Mouse (Mus musculus) hindbrain, embryonic 13.5 days (tissue): Measurements from ENCODE around the gene Tfdp2. TPM values are rescaled to one million over a fixed set of nuclear protein-coding genes. Genes with fewer than 3 reads are reported as not detected.
A peak's percentile ranks its signal among the peaks of the same experiment; 100 is the strongest.

Experiments
- ATAC-seq: fragments of 200-750 bp; cut with Nextera tagmentation; 2 replicates; pipeline ENCODE4 v1.8.0; 2017; ENCODE audit warnings: moderate TSS enrichment; ENCODE audit not compliant: low FRiP score
- H3K27ac ChIP-seq: fragments of 300-500 bp; sonication (generic); 2 replicates; pipeline ENCODE4 v1.5.1; 2015; ENCODE audit warnings: inconsistent platforms, mild to moderate bottlenecking, moderate library complexity
- H3K27me3 ChIP-seq: fragments of 300-500 bp; sonication (generic); 2 replicates; pipeline ENCODE4 v1.6.1; 2015; ENCODE audit warnings: mild to moderate bottlenecking, inconsistent platforms
- H3K36me3 ChIP-seq: fragments of 300-500 bp; sonication (generic); 2 replicates; pipeline ENCODE4 v1.6.1; 2015; ENCODE audit warnings: mild to moderate bottlenecking, inconsistent platforms
- H3K4me1 ChIP-seq: fragments of 300-500 bp; sonication (generic); replicated peaks from 2 replicates; pipeline ENCODE4 v1.6.1; 2015; ENCODE audit warnings: inconsistent platforms
- H3K4me2 ChIP-seq: fragments of 300-500 bp; sonication (generic); 2 replicates; pipeline ENCODE4 v1.6.1; 2015; ENCODE audit warnings: inconsistent platforms, mild to moderate bottlenecking, moderate library complexity
- H3K4me3 ChIP-seq: fragments of 300-500 bp; sonication (generic); 2 replicates; pipeline ENCODE4 v1.5.1; 2015; ENCODE audit warnings: mild to moderate bottlenecking, inconsistent platforms
- H3K9ac ChIP-seq: fragments of 300-500 bp; sonication (generic); 2 replicates; pipeline ENCODE4 v1.6.1; 2015; ENCODE audit warnings: mild to moderate bottlenecking, inconsistent platforms
- H3K9me3 ChIP-seq: fragments of 300-500 bp; sonication (generic); 2 replicates; pipeline ENCODE4 v1.6.1; 2016; ENCODE audit warnings: inconsistent platforms
- WGBS: fragments of 180-500 bp; shearing (Covaris S2); methylation state at CpG from one replicate; pipeline ENCODE4 v1.1.7; 2015; 5-methylcytosine and 5-hydroxymethylcytosine counted together
- polyA plus RNA-seq: library from polyadenylated mRNA; unstranded; fragments of >200 nt; fragmentation: Nextera tagmentation; extraction: Ambion mirVana; gene quantifications from 2 replicates; pipeline ENCODE4 v1.2.1, GENCODE M21; 2015

The Tfdp2 gene
- polyA plus RNA-seq, 1 experiment from 2014 or later: 30.8 TPM

- H3K9me3 ChIP-seq: no peaks in the 10 kb centered on the region
- H3K9ac ChIP-seq: no peak overlapping the region
- H3K36me3 ChIP-seq: no peaks in the 10 kb centered on the region
- no peak overlapping the region for H3K4me3 ChIP-seq
- no peak overlapping the region for H3K27ac ChIP-seq
- ATAC-seq: no peak
- no peaks in the 10 kb centered on the region for H3K4me1 ChIP-seq
- H3K4me2 ChIP-seq: no peak overlapping the region
- WGBS: 84% methylated on average over 1 of the region's 1 CpGs
- no peaks in the 10 kb centered on the region for H3K27me3 ChIP-seq
Measured at GRCm38 (mm10) chr9:96237391-96237790, 41.3 kb downstream of the Tfdp2 start.

- WGBS: 76% methylated on average over 1 of the region's 1 CpGs
- no peak for ATAC-seq
- Histone ChIP-seq H3K4me2 (no peak overlapping the region), H3K9ac (no peak overlapping the region), H3K9me3 (no peaks in the 10 kb centered on the region), H3K27me3 (no peaks in the 10 kb centered on the region), H3K4me3 (no peak overlapping the region), H3K36me3 (no peaks in the 10 kb centered on the region), H3K27ac (no peak overlapping the region), H3K4me1 (no peaks in the 10 kb centered on the region)
Measured at GRCm38 (mm10) chr9:96238286-96238685, 42.2 kb downstream of the Tfdp2 start.

GRCm38 (mm10) chr9:96241134-96242097, 45.3 kb downstream of the Tfdp2 start:
- no peak overlapping the region for H3K4me2 ChIP-seq
- WGBS: 85% methylated on average over 10 of the region's 10 CpGs
- ATAC-seq: no peak

DNA sequence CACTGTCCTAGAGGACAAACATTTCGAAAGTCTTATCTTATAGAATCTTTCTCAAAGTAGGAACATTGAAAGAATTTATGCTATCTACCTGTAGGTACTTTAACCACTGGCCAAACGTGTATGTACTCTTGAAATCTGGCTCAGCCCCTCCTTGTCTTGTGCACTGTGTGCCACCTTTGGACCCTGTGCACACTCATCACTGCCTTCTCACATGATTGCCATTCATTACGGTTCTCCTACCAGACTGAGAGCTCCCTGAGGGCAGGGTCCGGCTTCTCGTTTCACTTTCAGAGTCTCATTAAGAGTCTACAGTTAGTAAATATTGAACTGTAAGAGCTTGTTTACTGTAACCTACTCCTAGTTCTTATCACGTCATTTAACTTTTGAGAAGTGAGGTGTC, 47.8 kb downstream of the Tfdp2 start:
- H3K9ac ChIP-seq: no peak overlapping the region
- H3K27ac ChIP-seq: no peak overlapping the region
- no peak overlapping the region for H3K4me3 ChIP-seq
- no peaks in the 10 kb centered on the region for H3K4me1 ChIP-seq
- no peak for ATAC-seq
- no peaks in the 10 kb centered on the region for H3K27me3 ChIP-seq
- no peaks in the 10 kb centered on the region for H3K9me3 ChIP-seq
- no peak overlapping the region for H3K4me2 ChIP-seq
- no peaks in the 10 kb centered on the region for H3K36me3 ChIP-seq
- WGBS: 86% methylated on average over 6 of the region's 6 CpGs

More at GRCm38 (mm10) chr9:96241134-96242097, 45.3 kb downstream of the Tfdp2 start:
- no peaks in the 10 kb centered on the region for H3K4me1 ChIP-seq
- H3K27me3 ChIP-seq: no peaks in the 10 kb centered on the region
- H3K9ac ChIP-seq: no peak overlapping the region
- H3K27ac ChIP-seq: no peak overlapping the region
- no peak overlapping the region for H3K4me3 ChIP-seq
- no peaks in the 10 kb centered on the region for H3K9me3 ChIP-seq
- H3K36me3 ChIP-seq: no peaks in the 10 kb centered on the region

DNA sequence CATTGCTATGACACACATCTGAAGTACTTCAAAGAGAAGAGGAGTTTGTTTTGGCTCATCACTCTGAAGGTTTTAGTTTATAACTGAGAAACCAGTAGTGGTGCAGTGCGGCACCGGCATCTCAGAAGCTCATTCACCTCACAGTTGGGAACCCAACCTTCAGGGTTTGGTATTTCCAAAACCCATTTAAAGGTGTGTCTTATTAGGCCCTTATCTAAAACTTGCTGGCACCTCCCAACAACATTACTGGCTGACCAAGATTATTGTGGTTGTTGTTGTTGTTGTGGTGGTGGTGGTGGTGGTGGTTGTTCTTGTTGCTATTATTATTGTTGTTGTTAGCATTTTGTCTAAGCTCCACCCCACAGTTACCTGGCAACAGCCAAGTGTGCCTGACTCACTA, 58.7 kb downstream of the Tfdp2 start:
- WGBS: 85% methylated on average over 2 of the region's 2 CpGs
- H3K27ac ChIP-seq: no peak overlapping the region
- no peaks in the 10 kb centered on the region for H3K9me3 ChIP-seq
- no peak overlapping the region for H3K9ac ChIP-seq
- H3K4me1 ChIP-seq: peaks cover 6% of the 10 kb centered on the region; the same call in 1 of the 2 replicates
- no peak for ATAC-seq
- H3K4me2 ChIP-seq: no peak overlapping the region
- no peaks in the 10 kb centered on the region for H3K27me3 ChIP-seq
- no peak overlapping the region for H3K4me3 ChIP-seq
- H3K36me3 ChIP-seq: no peaks in the 10 kb centered on the region

DNA sequence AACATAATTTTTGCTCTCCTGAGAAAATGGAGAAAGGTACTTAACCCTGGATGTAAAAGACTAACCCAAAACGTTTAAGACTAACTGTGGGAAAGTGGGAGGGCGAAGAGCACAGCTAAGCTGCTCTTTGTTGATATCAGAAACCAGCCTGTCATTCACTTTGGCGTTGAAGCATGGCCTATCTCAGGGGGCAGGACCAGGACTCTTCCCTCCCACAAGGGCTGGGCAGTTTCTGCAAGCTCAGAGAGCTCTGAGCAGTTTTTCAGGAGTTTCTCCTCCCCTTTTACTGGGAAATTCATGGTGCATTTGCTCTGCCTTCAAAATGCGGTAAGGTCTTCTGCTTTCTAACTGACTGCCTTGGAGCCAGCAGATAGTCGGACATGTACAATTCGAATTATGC, 62.4 kb downstream of the Tfdp2 start:
- H3K4me3 ChIP-seq: peak overlapping the region; percentile 52; the same call in 1 of the 2 replicates
- H3K36me3 ChIP-seq: no peaks in the 10 kb centered on the region
- peak overlapping the region; percentile 62; the same call in 1 of the 2 replicates for H3K4me2 ChIP-seq
- H3K9me3 ChIP-seq: no peaks in the 10 kb centered on the region
- H3K9ac ChIP-seq: no peak overlapping the region
- H3K4me1 ChIP-seq: peaks cover 17% of the 10 kb centered on the region
- H3K27ac ChIP-seq: no peak overlapping the region
- 0 out of 2 replicates have a peak, but pooled peaks have one; percentile 26 for ATAC-seq
- no peaks in the 10 kb centered on the region for H3K27me3 ChIP-seq
- WGBS: 8% methylated on average over 6 of the region's 6 CpGs

DNA sequence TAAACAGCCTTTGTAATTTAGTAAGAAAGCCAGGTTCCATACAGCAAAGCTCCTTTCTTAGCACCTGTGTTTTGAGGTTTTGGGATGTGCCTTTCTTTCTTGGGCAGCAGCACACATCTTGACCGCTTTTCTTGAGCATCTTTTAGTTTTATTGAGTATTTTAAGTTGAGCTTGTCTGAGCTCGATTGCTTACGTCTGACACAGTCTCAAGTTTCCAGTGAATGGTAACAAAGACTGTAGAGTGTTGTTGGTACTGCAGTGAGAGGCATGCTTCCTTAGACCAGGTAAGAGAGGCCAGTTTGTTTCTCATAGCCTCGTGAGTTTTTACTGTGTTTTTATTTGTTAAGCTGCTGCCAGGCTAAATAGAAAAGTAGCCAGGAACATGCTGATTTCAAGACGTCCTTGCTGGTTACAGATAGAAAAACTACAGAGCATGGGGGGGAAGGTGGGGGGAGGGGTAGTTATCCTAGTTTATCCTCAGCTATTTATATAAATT, 63.0 kb downstream of the Tfdp2 start:
- Histone ChIP-seq H3K9ac (peak overlapping the region; percentile 60; the same call in 1 of the 2 replicates), H3K27me3 (no peaks in the 10 kb centered on the region), H3K4me3 (peak overlapping the region; percentile 52), H3K36me3 (no peaks in the 10 kb centered on the region), H3K27ac (peak overlapping the region; percentile 31; the same call in 1 of the 2 replicates), H3K4me1 (peaks cover 17% of the 10 kb centered on the region), H3K4me2 (peak overlapping the region; percentile 62), H3K9me3 (no peaks in the 10 kb centered on the region)
- ATAC-seq: peak; percentile 46; the same call in 1 of the 2 replicates
- 3% methylated on average over 5 of the region's 5 CpGs for WGBS

- Histone ChIP-seq H3K27ac (peak overlapping the region; percentile 73), H3K36me3 (no peaks in the 10 kb centered on the region), H3K27me3 (no peaks in the 10 kb centered on the region), H3K9ac (peak overlapping the region; percentile 68; the same call in 1 of the 2 replicates), H3K4me1 (peaks cover 17% of the 10 kb centered on the region), H3K4me2 (peak overlapping the region; percentile 62), H3K9me3 (no peaks in the 10 kb centered on the region), H3K4me3 (peak overlapping the region; percentile 52)
- WGBS: under 1% methylated on average over 10 of the region's 10 CpGs
- ATAC-seq: peak; percentile 76
Measured at GRCm38 (mm10) chr9:96259753-96260520, 63.9 kb downstream of the Tfdp2 start.

GRCm38 (mm10) chr9:96261101-96261500, 65.0 kb downstream of the Tfdp2 start:
- ATAC-seq: no peak
- Histone ChIP-seq H3K4me3 (no peak overlapping the region), H3K9me3 (no peaks in the 10 kb centered on the region), H3K9ac (no peak overlapping the region), H3K36me3 (no peaks in the 10 kb centered on the region), H3K27ac (no peak overlapping the region), H3K4me2 (peak overlapping the region; percentile 29), H3K27me3 (no peaks in the 10 kb centered on the region), H3K4me1 (peaks cover 17% of the 10 kb centered on the region)
- WGBS: 64% methylated on average over 4 of the region's 4 CpGs

DNA sequence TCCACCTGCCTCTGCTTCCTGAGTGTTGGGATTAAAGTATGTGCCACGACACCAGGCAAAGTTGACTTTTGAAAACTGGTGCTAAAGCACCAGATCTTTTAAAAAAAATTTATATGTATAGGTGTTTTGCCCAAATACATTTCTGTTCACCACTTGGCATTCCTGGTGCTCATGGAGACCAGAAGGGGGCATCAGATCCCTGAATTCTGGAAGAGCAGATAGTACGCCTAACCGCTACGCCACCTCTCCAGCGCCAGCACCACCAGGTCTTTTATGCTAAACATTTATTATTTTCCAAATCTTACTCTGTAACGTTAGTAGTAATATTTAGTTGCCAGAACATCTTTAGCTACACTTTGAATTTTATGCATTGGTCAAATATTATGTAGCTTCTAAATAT, 65.9 kb downstream of the Tfdp2 start:
- Histone ChIP-seq H3K4me1 (peaks cover 17% of the 10 kb centered on the region), H3K36me3 (no peaks in the 10 kb centered on the region), H3K4me2 (no peak overlapping the region), H3K27ac (no peak overlapping the region), H3K9ac (no peak overlapping the region), H3K9me3 (no peaks in the 10 kb centered on the region), H3K4me3 (no peak overlapping the region), H3K27me3 (no peaks in the 10 kb centered on the region)
- WGBS: 98% methylated on average over 6 of the region's 6 CpGs
- ATAC-seq: no peak

DNA sequence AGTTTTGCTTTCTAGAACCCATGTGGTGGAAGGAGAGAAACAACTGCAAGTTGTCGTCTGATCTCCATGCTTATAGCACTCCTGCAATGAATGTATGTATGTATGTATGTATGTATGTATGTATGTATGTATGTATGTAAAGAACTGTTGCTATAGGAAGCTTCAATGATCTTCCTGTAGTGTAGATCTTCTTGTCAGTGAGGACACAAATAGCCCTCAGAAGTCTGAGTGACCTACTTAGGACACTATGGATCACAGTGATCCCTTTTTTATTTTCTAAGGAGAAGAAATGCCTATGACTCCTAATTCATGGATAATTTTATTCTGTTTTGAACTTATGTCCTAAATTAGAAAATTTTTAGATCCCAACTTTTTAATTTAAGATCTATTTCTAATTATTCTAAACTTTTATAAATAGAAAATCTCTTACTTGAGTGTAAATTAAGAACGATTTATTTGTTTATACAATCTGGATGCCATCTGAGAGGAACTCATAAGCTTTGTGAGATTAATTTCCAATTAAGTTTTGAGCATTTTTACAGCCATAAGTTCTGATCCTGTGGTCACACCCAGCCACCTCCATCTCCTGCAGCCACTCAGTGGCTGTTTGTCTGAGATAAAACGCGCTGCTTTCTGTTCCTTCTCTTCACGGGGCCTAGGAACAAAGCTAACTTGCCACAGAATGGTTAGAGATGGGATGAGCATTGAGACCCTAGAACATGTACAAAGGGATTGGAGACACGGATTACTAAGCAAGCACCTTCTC, 70.9 kb downstream of the Tfdp2 start:
- H3K27ac ChIP-seq: no peak overlapping the region
- no peak overlapping the region for H3K4me3 ChIP-seq
- H3K4me2 ChIP-seq: no peak overlapping the region
- ATAC-seq: no peak
- no peaks in the 10 kb centered on the region for H3K36me3 ChIP-seq
- 92% methylated on average over 6 of the region's 6 CpGs for WGBS
- no peaks in the 10 kb centered on the region for H3K9me3 ChIP-seq
- peaks cover 4% of the 10 kb centered on the region for H3K4me1 ChIP-seq
- no peak overlapping the region for H3K9ac ChIP-seq
- H3K27me3 ChIP-seq: no peaks in the 10 kb centered on the region
